Mouse (Mus musculus) bone marrow, adult 2 months (tissue): Measurements from ENCODE around the gene Gm42417. TPM values are rescaled to one million over a fixed set of nuclear protein-coding genes. Genes with fewer than 3 reads are reported as not detected.

Experiments
- H3K27ac ChIP-seq: fragments of 200-500 bp; 2 replicates; pipeline ENCODE4 v1.5.1; 2012; ENCODE audit warnings: low read depth, mild to moderate bottlenecking, control low read depth, inconsistent platforms, low read length; ENCODE audit not compliant: control insufficient read depth, poor library complexity, insufficient read depth
- H3K4me1 ChIP-seq: fragments of 200-500 bp; 2 replicates; pipeline ENCODE4 v1.6.1; 2011; ENCODE audit warnings: low read length; ENCODE audit not compliant: control insufficient read depth, insufficient read depth
- H3K4me3 ChIP-seq: fragments of 200-500 bp; replicated peaks from 2 replicates; pipeline ENCODE3; 2011; ENCODE audit warnings: mild to moderate bottlenecking, low read depth, low read length, control low read depth; ENCODE audit not compliant: control insufficient read depth
- CTCF ChIP-seq: fragments of 200-500 bp; IDR thresholded peaks from 2 replicates; pipeline ENCODE4 v1.5.1; 2011; ENCODE audit warnings: low read length, control low read depth; ENCODE audit not compliant: control insufficient read depth, insufficient read depth
- POLR2A ChIP-seq: fragments of 200-500 bp; IDR thresholded peaks from 2 replicates; pipeline ENCODE4 v1.6.1; 2011; ENCODE audit warnings: low read depth, mild to moderate bottlenecking, control low read depth, low read length, borderline replicate concordance; ENCODE audit not compliant: control insufficient read depth
- WGBS: fragments of 180-500 bp; shearing (Covaris S2); methylation state at CpG from one replicate; pipeline ENCODE4 v1.1.7; 2018; 5-methylcytosine and 5-hydroxymethylcytosine counted together
- polyA plus RNA-seq: library from polyadenylated mRNA; stranded (reverse); fragments of >200 nt; gene quantifications from 2 replicates; pipeline ENCODE4 v1.2.4, GENCODE M21; 2011; ENCODE audit warnings: low replicate concordance; ENCODE audit not compliant: missing spikeins, insufficient read depth, insufficient read length

Gm42417 gene
- polyA plus RNA-seq, 1 experiment = not detected

GRCm38 (mm10) chr1:36489661-36490060 is 49.6 kb downstream of the Gm42417 start:
- TF ChIP-seq POLR2A = no peak
- 79% methylated on average over 6 of the region's 6 CpGs for WGBS
- no peak overlapping the region for H3K4me3 ChIP-seq
- H3K4me1 ChIP-seq = no peaks in the 10 kb centered on the region
- no peak overlapping the region for H3K27ac ChIP-seq

GRCm38 (mm10) chr1:36487111-36487510 is 52.1 kb downstream of the Gm42417 start:
- no peak for TF ChIP-seq POLR2A
- no peak for TF ChIP-seq CTCF
- Histone ChIP-seq H3K27ac (no peak overlapping the region), H3K4me1 (no peaks in the 10 kb centered on the region), H3K4me3 (no peak overlapping the region)
- WGBS = 92% methylated on average over 9 of the region's 9 CpGs

GRCm38 (mm10) chr1:36485080-36485479 is 54.1 kb downstream of the Gm42417 start:
- no peak for TF ChIP-seq POLR2A
- no peak for TF ChIP-seq CTCF
- 54% methylated on average over 7 of the region's 7 CpGs for WGBS
- H3K4me3 ChIP-seq = no peak overlapping the region
- H3K27ac ChIP-seq = no peak overlapping the region
- no peaks in the 10 kb centered on the region for H3K4me1 ChIP-seq

- H3K27ac ChIP-seq = no peak overlapping the region
- no peaks in the 10 kb centered on the region for H3K4me1 ChIP-seq
- no peak overlapping the region for H3K4me3 ChIP-seq
- TF ChIP-seq POLR2A (no peak), CTCF (no peak)
- WGBS = 77% methylated on average over 4 of the region's 4 CpGs
These were observed 55.4 kb downstream of the Gm42417 start for GRCm38 (mm10) chr1:36483825-36484224.

Other genes starting within 250 kb of the Gm42417 start
- gene Arid5a, start 231.7 kb downstream of the Gm42417 start, polyA plus RNA-seq = 14.3 and 36.7 TPM in 2 replicates
- gene Kansl3, start 170.2 kb downstream of the Gm42417 start, polyA plus RNA-seq = 12.2 and 27.8 TPM in 2 replicates
- not detected in 2 replicates for gene Fer1l5, start 167.1 kb downstream of the Gm42417 start, polyA plus RNA-seq
- gene Lman2l, start 94.2 kb downstream of the Gm42417 start, polyA plus RNA-seq = 13.4 and 34.0 TPM in 2 replicates
- 2.3 and 4.2 TPM in 2 replicates for gene Cnnm4, start 67.8 kb downstream of the Gm42417 start, polyA plus RNA-seq
- gene Cnnm3, start 27.6 kb downstream of the Gm42417 start, polyA plus RNA-seq = 3.9 and 10.9 TPM in 2 replicates
- gene Ankrd23, start 2.5 kb downstream of the Gm42417 start, polyA plus RNA-seq = 4.4 and 18.0 TPM in 2 replicates
- gene Ankrd39, start 8.0 kb upstream of the Gm42417 start, polyA plus RNA-seq = 2.2 and 3.5 TPM in 2 replicates
- 2.4 and 4.8 TPM in 2 replicates for gene Sema4c, start 18.9 kb upstream of the Gm42417 start, polyA plus RNA-seq
- 1.5 TPM in 1 of 2 replicates, not detected in the other for gene Fam178b, start 143.8 kb upstream of the Gm42417 start, polyA plus RNA-seq
- 390 and 471 TPM in 2 replicates for gene Cox5b, start 152.0 kb upstream of the Gm42417 start, polyA plus RNA-seq
- gene 4933424G06Rik, start 170.7 kb upstream of the Gm42417 start, polyA plus RNA-seq = not detected in 2 replicates
- gene Actr1b, start 175.0 kb upstream of the Gm42417 start, polyA plus RNA-seq = 19.0 and 47.5 TPM in 2 replicates
- gene Zap70, start 222.4 kb upstream of the Gm42417 start, polyA plus RNA-seq = 4.8 and 5.3 TPM in 2 replicates